Mouse (Mus musculus): ENCODE data around the gene Banf2. TPM values are rescaled to one million over a fixed set of nuclear protein-coding genes. Genes with fewer than 3 reads are reported as not detected.

Banf2 gene
- not detected in 2 replicates for polyA plus RNA-seq (2015; fragmentation: Nextera tagmentation; extraction: Ambion mirVana)

DNA sequence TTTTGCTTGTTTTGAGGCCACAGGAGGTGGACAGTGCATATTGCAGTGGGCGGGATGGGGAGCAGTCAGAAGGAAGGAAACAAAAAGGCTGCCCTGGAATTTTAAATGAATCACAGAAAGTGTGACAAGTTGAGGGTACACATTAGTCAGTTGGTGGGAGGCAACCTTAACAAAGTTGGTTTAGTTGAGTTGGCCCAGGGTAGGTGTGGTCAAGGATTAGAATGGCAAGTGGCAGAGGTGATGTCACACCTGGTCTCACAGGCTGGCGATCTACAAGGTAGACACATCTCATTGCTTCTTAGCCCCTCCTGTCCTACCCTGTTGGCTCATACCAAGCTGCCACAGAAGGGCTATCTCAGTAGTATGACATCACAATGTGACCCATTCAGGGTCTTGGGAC is at the start of gene Banf2:
Banf2 (plus strand) TSS at position 396 of the 400 bp plus-strand sequence.
- DNase-seq (ENCODE audit: low spot score): no peak

DNA sequence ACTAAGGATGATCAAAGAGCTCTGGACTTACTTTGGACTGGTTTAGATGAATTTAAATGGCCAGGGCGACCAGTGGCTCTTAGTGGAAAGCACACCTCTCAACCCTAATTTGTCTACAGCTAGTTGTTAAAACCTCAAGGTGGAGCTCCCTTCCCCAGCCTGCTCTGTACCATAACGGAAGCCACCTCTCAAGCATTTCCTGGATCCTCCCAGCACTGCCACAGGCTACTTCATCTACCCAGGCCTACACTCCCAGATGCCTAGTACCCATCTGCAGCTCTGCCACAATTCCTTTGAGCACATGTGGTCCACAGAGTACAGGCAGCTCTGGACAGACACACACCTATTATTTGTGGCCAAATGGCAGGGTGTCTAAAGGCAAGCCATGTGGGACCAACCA is 49.4 kb upstream of the Banf2 start:
- DNase-seq (ENCODE audit: low spot score): peak; percentile 14

GRCm38 (mm10) chr2:143987485-143987884 is 45.4 kb upstream of the Banf2 start:
- DNase-seq (ENCODE audit: low spot score): no peak

DNA sequence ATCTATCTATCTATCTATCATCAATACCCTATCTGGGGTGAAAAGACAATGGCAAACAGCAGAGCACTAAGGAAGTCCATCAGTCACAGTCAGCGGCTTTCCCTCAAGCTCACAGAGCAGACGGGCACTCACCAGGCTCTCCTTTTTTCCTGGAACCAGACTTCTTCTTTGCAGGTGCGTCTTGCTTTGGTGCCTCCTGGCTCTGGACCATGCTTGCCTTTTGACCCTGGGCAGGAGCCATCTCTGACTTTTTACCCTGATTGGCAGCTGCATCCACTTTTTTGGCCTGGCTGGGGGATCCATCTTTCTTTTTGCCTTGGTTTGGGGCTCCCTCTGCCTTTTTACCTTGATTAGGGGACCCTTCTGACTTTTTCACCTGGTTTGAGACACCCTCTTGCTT is 44.8 kb upstream of the Banf2 start:
- DNase-seq (ENCODE audit: low spot score): no peak

GRCm38 (mm10) chr2:143990997-143991396 is 41.9 kb upstream of the Banf2 start:
- DNase-seq (ENCODE audit: low spot score): no peak

GRCm38 (mm10) chr2:143991964-143992672 is 40.7 kb upstream of the Banf2 start:
- DNase-seq (ENCODE audit: low spot score): no peak

DNA sequence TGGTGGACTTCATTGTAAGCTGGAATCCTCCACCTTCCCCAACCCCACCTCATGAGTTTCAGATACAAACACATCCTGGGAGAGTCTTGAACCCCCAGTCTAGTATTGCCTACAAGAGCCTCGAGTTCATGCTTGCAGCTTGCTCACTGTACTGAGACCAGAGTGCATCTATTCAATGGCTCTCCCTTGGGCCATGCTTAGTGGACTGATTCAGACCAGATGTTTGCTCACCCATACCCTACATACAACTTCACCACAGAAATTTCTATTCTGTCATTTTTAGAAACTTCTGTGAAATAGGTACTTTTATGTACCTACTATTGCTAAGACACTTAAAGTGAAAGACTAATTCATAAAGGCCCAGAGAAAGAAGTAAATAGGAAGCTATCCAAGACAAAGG is 39.9 kb upstream of the Banf2 start:
- no peak for DNase-seq (ENCODE audit: low spot score)

DNA sequence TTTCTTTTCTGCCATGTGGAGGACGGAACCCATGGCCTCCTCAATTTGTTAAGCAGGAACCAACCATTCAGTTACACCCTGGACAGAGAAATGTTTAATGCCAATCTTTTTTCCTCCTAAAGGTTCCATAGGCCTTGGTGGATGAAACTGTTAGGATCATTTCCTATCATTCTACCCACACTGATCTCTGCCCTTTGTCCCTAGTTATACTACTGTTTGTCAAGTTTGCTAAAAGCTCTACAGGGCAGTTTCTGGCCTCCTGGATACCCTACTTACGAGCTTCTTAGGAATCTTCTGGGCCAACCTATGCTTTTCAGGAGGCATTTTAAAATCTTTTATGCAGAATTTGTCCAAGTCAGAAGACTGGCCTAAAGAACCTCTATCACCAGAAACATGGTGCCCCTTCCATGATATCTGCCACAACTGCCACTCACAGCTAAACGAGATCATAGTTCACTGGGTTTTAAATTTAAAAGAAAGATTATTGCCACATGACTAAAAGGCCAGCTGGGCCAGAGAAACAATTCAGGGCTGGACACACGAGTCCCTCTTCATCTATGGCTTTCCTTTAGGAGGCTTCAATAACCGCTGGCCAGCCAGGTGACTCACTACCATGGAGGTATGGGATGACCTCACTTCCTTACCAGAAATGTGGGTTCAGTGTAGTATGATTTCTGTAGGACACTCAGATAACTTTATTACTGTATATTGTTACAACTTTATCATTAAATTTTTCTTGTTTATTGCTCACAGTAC is 30.5 kb upstream of the Banf2 start:
- DNase-seq (ENCODE audit: low spot score): no peak

DNA sequence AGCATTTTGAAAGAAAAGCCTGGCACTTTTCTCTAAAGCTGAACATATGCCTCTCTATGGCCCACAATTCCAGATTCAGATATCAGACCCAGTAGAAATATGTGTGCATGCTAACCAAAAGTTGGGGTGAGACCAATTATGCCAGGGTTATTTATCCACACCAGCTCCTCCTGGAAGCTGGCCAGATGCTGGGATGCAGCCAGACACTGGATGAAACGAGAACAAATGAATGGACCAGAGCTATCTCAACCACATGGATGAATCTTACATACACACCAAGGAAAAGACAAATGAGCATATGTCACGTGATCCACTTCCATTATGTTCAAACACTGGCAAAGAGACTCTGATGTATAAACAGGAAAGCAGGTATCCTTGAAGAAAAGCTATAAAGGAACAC is 29.3 kb upstream of the Banf2 start:
- no peak for DNase-seq (ENCODE audit: low spot score)

- DNase-seq (ENCODE audit: low spot score): no peak
Observed at GRCm38 (mm10) chr2:144005166-144005955, 27.5 kb upstream of the Banf2 start.

DNA sequence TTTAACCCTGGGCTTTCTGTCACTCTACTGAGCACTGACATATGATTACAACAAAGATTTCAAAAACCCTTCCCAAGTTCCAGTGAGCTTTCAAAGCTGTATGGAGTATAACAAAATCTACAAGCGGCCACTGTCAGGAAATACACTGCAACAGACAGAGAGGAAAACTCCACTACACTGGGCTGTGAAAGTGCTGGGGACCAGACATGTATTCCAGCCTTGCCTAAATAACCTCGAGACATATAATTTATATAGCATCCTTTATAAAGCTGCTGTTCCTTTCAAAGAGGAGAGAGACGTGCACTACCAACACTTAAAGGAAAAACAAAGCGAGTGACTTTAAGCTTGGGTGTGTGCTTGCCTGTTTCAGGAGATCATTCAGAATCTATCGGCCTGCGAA is 26.2 kb upstream of the Banf2 start:
- no peak for DNase-seq (ENCODE audit: low spot score)

DNA sequence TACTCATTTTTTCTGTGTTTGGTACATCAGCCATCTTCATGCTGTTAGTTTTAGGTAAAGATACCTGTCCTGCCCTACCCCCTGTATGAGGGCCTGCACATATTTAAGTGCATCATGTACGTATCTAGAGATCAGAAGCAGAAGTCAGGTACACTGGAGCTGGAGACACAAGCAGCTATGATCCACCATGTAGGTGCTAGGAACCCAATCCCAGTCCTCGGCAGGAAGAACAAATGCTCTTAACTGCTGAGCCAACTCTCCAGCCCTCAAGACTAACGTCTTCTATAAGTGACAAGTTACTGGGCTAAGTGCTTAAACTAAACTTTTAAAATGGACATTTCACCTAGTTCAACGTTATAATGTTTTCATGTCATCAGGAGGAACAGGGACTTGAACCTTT is 25.6 kb upstream of the Banf2 start:
- DNase-seq (ENCODE audit: low spot score): no peak

GRCm38 (mm10) chr2:144009081-144009480 is 23.8 kb upstream of the Banf2 start:
- DNase-seq (ENCODE audit: low spot score): no peak

DNA sequence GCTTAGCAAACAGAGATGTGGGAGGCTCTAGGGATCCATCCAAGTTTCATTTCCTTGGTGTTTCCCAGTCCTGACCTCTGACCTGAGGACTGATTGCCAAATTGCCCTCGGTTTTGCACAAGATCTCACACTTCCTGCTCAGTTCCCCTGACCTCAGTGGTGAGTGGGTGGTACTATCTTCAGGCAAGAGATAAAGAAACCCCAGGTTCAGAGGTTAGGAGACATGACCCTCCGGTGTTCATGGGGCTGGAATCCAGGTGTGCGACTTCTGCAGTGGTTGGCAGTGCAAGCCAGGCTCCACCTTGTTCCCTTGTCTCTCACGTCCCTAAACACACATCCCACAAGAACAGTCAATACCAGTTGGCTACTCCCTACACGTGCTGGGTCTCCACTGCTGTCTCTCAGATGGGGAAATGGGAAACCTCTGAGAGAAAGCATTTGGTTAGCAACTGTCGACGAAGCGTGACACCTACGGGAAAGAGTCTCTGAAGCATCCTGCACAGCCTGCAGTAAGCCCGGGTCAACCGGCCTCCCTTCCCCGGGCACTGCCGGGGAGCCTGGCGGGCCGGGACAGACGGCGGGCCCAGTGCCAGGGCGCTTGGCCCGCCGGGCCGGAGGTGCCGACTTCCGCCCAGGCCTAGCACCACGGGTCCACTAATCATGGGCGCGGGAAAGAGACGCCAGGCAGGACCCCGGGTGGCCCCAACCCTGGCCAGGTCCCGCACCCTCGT is 23.1 kb upstream of the Banf2 start:
- peak; percentile 41 for DNase-seq (ENCODE audit: low spot score)

- peak; percentile 74 for DNase-seq (ENCODE audit: low spot score)
Observed at GRCm38 (mm10) chr2:144010282-144011044, 22.4 kb upstream of the Banf2 start.

- DNase-seq (ENCODE audit: low spot score): peak; percentile 98
Observed at GRCm38 (mm10) chr2:144011080-144011551, 21.7 kb upstream of the Banf2 start, which contains the start of gene Rrbp1. Gene Rrbp1 (minus strand): TSS chr2:144011263.

GRCm38 (mm10) chr2:144014051-144014450 is 18.8 kb upstream of the Banf2 start:
- DNase-seq (ENCODE audit: low spot score): no peak

GRCm38 (mm10) chr2:144014481-144014880 is 18.4 kb upstream of the Banf2 start:
- no peak for DNase-seq (ENCODE audit: low spot score)

DNA sequence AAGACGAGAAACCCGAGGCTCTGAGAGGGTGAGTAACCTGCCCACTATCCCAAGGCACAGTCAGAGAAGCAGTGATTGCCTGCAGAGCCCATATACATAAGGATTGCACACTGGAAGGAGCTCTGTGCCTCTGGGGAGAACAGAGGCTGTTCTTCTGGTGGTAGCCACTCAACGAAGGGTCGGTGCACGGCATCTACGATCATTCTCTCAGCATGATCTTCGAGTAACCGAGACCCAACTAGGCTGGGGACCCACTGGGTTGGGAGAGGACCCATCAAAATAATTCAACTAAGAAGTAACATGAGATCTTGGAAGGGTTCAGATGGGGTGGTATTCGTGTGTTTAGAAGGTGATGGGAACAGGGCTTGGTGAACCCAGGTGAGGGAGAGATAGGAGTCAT is 17.0 kb upstream of the Banf2 start:
- no peak for DNase-seq (ENCODE audit: low spot score)

DNA sequence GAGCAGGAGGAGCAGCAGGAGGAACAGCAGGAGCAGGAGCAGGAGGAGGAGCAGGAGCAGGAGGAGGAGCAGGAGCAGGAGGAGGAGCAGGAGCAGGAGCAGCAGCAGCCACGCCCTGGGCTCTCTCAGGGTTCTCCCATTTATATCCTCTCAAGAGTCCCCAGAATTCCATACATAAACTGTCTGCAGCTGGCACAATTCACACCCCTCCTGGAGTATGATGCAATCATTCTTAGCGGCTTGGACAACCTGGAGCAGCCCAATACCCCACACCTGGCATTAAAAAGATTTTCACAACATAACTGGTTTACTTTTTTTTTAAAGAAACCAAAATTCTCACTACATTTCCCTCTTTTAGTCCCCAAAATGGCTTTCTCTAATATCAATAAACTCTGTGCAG is 12.9 kb upstream of the Banf2 start:
- DNase-seq (ENCODE audit: low spot score): no peak
